ENCODE assay signal across 16 mouse cellular contexts in the genomic region with DNA sequence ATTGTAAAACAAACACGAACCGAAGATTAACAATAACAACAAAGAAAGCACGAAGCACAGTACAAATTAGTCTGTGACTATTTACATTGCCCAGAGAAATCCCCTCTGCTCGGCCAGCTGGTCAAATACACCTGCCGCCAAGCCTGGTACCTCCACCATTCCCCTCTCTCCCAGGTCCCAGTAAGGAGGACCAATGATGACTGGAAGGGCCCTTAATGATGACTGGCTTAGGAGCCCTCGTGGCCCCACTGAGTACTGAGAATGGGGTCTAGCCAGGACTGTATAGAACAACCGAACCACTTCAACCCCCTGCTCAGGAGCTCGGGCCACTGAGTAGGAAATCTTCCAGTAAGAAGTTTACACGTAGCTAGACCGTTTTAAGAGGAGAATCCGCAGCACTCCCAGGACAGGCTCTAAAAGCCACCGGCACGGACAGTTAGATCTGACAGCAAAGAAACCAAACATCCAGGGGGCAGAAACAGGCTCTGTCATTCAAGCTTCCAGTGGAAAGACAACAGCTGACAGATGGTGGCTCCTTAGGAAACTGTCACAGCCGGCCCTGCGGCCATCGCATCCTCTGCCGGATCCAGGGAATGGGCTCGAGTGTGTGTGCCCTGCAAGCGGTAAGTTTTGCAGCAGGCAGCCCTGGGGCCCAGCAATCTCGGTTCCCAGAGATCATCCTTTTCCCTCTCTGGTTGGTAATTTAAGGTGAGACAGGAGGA.
DNase-seq lines count a peak whose midpoint lies in the region; ATAC-seq lines count a peak whose summit lies in the region.
"Had no signal": no experiment of that assay in that cellular context is flagged by ENCODE, and none has a peak within 500 bp of the region (broad histone marks: within the 10 kb centered on the region; RNA-seq: fewer than 3 reads in every experiment).

No protein-coding gene starts in this region.

- peak overlapping the region; percentile 93 for H3K27ac ChIP-seq in forebrain, embryonic 15.5 days (replicated peaks)
- H3K27ac ChIP-seq in hindbrain, embryonic 15.5 days (replicated peaks) = peak overlapping the region; percentile 56
- H3K27ac ChIP-seq in neural tube, embryonic 13.5 days (replicated peaks) = peak overlapping the region; percentile 67
- H3K27ac ChIP-seq: liver, embryonic 12.5 days had no signal

- no peak overlapping the region for H3K4me2 ChIP-seq in forebrain, embryonic 15.5 days (replicated peaks)
- no peak overlapping the region for H3K4me2 ChIP-seq in hindbrain, embryonic 15.5 days
- H3K4me2 ChIP-seq in neural tube, embryonic 13.5 days = no peak overlapping the region
- H3K4me2 ChIP-seq: liver, embryonic 12.5 days had no signal

- H3K4me3 ChIP-seq in forebrain, embryonic 15.5 days = no peak overlapping the region
- no peak overlapping the region for H3K4me3 ChIP-seq in hindbrain, embryonic 15.5 days
- no peak overlapping the region for H3K4me3 ChIP-seq in neural tube, embryonic 13.5 days
- H3K4me3 ChIP-seq: liver, embryonic 12.5 days had no signal

- H3K9ac ChIP-seq in forebrain, embryonic 15.5 days (replicated peaks) = no peak overlapping the region; the same call in 1 of the 2 replicates
- no peak overlapping the region for H3K9ac ChIP-seq in hindbrain, embryonic 15.5 days
- 0 out of 2 replicates have a peak overlapping the region, but pooled peaks have one; percentile 17 for H3K9ac ChIP-seq in neural tube, embryonic 13.5 days
- H3K9ac ChIP-seq: liver, embryonic 12.5 days had no signal

- DNase-seq in left cerebral cortex, postnatal 4 days = peak; percentile 74
- no peak for DNase-seq in left cerebral cortex, postnatal 36 days (ENCODE audit: low spot score in 2 of 2)
- no peak for DNase-seq in embryo, embryonic 9.5 days (ENCODE audit: extremely low spot score)
- no peak for DNase-seq in left cerebral cortex, adult 18-20 months (ENCODE audit: low spot score in 2 of 2)
- no peak for DNase-seq in gastrocnemius, postnatal 36 days
- DNase-seq: adrenal gland, postnatal 36 days; kidney, postnatal 10 days; lung, postnatal 10 days; right cerebral cortex, postnatal 25 days; thymus, postnatal 36 days had no signal

- peaks cover 54% of the 10 kb centered on the region for H3K4me1 ChIP-seq in forebrain, embryonic 15.5 days
- H3K4me1 ChIP-seq in hindbrain, embryonic 15.5 days (replicated peaks) = peaks cover 30% of the 10 kb centered on the region
- peaks cover 52% of the 10 kb centered on the region for H3K4me1 ChIP-seq in neural tube, embryonic 13.5 days (replicated peaks)

- intact Hi-C loops in left cerebral cortex, postnatal 4 days (cut with DNase I) = no loop called here
- intact Hi-C loops in left cerebral cortex, postnatal 36 days (cut with DNase I) = no loop called here
- intact Hi-C loops in gastrocnemius, postnatal 36 days (cut with DNase I) = no loop called here

- 49% methylated on average over 20 of the region's 20 CpGs for WGBS in forebrain, embryonic 15.5 days
- 47% methylated on average over 20 of the region's 20 CpGs for WGBS in hindbrain, embryonic 15.5 days
- WGBS in neural tube, embryonic 13.5 days = 45% methylated on average over 20 of the region's 20 CpGs

- H3K9me3 ChIP-seq in forebrain, embryonic 15.5 days = no peaks in the 10 kb centered on the region
- H3K9me3 ChIP-seq in hindbrain, embryonic 15.5 days = no peaks in the 10 kb centered on the region
- H3K9me3 ChIP-seq in neural tube, embryonic 13.5 days = no peaks in the 10 kb centered on the region
- H3K9me3 ChIP-seq: liver, embryonic 12.5 days had no signal

- ATAC-seq in forebrain, embryonic 15.5 days (replicated peaks) = peak; percentile 21; the same call in 1 of the 2 replicates
- no peak for ATAC-seq in hindbrain, embryonic 15.5 days (ENCODE audit: low FRiP score, low read depth)
- peak; percentile 37; the same call in 1 of the 2 replicates for ATAC-seq in neural tube, embryonic 13.5 days (ENCODE audit: low read depth)
- ATAC-seq: CD4-positive, CD25-positive, alpha-beta regulatory T cell, adult 4 months; inflammation-experienced regulatory T-cells, adult 6 months; liver, embryonic 12.5 days had no signal

- H3K27me3 ChIP-seq in forebrain, embryonic 15.5 days = no peaks in the 10 kb centered on the region
- no peaks in the 10 kb centered on the region for H3K27me3 ChIP-seq in hindbrain, embryonic 15.5 days
- no peaks in the 10 kb centered on the region for H3K27me3 ChIP-seq in neural tube, embryonic 13.5 days
- H3K27me3 ChIP-seq: liver, embryonic 12.5 days had no signal

- no peaks in the 10 kb centered on the region for H3K36me3 ChIP-seq in forebrain, embryonic 15.5 days
- H3K36me3 ChIP-seq in hindbrain, embryonic 15.5 days = no peaks in the 10 kb centered on the region
- no peaks in the 10 kb centered on the region for H3K36me3 ChIP-seq in neural tube, embryonic 13.5 days
